Mouse (Mus musculus) liver, postnatal 0 days (tissue): ENCODE results near the gene Agrp.

Source experiments
- CTCF ChIP-seq: sonication (generic); IDR thresholded peaks from 2 replicates; pipeline ENCODE4 v1.5.1; 2016; ENCODE audit warnings: antibody characterized with exemption, low read depth
- EP300 ChIP-seq: IDR thresholded peaks from 2 replicates; pipeline ENCODE4 v1.6.1; 2016; ENCODE audit warnings: antibody characterized with exemption, low read depth, mild to moderate bottlenecking

DNA sequence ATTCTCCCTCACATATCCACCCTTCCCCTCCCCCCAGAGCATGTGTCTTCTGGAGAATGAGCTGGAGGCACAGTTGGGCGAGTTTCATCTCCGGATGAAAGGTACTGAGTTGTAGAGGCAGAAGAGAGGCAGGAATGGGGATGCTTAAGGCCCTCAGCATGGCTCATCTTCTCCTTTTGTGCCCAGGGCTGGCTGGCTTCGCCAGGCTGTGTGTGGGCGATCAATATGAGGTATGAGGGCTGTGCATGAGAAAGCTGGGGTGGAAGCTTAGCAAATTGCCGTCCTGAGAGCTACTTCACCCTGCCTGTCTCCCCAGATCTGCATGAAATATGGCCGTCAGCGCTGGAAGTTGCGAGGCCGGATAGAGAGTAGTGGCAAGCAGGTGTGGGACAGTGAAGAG, 21.3 kb downstream of the Agrp start:
- TF ChIP-seq CTCF = no peak
- TF ChIP-seq EP300 = no peak
